Mouse (Mus musculus) kidney, postnatal 25 days (tissue): Measurements from ENCODE around the gene Ldb3.

Experiments used
- DNase-seq, 2 experiments: peaks; one replicate each; pipeline ENCODE4 v3.0.0; 2021; ENCODE audit warnings: mixed read lengths in 2 of 2

Ldb3 gene

GRCm38 (mm10) chr14:34505309-34505708 is 83.2 kb downstream of the Ldb3 start:
- DNase-seq, result no peak

GRCm38 (mm10) chr14:34504377-34504776 is 84.1 kb downstream of the Ldb3 start:
- no peak for DNase-seq

DNA sequence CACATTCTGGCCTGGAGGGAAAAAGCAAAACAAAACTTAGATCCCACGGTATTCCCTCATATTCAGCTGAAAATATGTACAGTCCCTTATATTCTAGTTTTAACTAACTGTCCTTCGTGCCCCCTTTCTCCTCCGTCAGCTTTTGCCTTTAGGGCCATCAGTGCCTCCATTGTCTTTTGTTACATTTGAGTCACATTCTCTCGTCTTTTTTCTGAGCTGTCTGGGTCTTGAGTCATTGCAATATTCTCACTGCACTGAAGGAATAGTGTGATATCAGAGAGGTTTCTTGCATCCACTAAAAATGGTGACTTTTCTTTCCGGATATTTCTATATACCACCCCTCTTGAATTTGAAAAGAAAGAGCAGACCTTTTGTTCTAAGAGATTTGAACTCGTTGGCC is 84.7 kb downstream of the Ldb3 start:
- no peak for DNase-seq

GRCm38 (mm10) chr14:34503325-34503647 is 85.2 kb downstream of the Ldb3 start, which contains the start of gene Bmpr1a:
Bmpr1a (minus strand) TSS chr14:34503341.
- DNase-seq, result no peak

- DNase-seq, result peak; percentile 84 to 94
Measured at GRCm38 (mm10) chr14:34502475-34503324, 85.8 kb downstream of the Ldb3 start.

- peak; percentile 44 to 67 for DNase-seq
Measured at GRCm38 (mm10) chr14:34501804-34502474, 86.5 kb downstream of the Ldb3 start.

DNA sequence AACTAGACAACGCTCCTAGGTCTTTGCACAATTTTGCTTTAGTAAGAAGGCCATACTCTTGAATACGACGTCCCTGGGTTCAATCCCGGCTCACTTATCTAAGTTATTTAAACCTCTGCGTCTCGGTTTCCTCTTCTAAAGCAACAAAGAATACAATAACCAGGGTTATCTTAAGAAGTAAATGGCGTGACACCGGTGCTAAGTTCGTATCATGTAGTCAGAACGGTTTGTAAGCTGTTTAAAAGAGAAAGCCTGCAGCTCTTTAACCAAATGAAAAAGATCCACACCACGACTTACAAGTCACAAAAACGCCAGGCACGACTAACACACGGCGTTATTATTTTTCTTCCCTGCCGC is 87.1 kb downstream of the Ldb3 start:
- no peak for DNase-seq

- no peak for DNase-seq
Measured at GRCm38 (mm10) chr14:34500309-34500708, 88.2 kb downstream of the Ldb3 start.

- DNase-seq, result no peak
Measured at GRCm38 (mm10) chr14:34499664-34500063, 88.8 kb downstream of the Ldb3 start.

GRCm38 (mm10) chr14:34497346-34497745 is 91.1 kb downstream of the Ldb3 start:
- DNase-seq, result no peak

GRCm38 (mm10) chr14:34493682-34494081 is 94.8 kb downstream of the Ldb3 start:
- no peak for DNase-seq

DNA sequence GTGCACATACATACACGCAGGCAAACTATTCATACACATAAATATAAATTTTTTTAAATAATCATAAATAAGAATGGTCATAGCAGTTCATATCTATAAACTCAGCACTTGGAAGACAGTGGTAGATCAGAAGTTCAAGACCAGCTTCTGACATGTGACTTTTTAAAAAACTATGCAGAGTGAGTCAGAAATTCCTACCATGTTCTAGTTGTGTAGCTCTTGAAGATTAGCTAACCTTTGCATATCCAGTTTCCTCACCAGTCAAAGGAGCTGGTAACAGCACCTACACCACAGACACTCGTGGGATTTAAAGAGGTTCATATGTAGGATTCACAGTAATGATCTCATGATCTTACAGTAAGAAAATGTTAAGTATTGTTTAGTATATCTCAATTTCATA is 95.8 kb downstream of the Ldb3 start:
- no peak for DNase-seq

DNA sequence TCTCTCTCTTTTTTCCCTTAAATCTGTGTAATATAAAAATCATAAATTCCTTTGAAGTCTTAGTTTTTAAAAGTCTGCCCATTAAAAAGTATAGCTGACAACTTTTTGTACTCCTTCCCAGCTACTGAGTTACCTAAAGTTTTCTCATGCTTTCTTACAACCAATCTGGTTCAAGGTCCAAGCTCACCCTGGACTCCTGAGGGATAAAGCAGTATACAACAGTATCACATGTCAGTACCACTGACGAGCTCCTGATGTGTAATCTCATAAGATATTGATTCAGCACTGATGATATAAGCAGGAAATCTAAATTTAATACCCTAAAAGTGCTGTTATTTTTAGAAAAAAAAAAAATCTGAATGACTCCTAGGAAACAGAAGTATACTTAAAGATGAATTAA is 97.5 kb downstream of the Ldb3 start:
- DNase-seq, result no peak

GRCm38 (mm10) chr14:34489928-34490327 is 98.6 kb downstream of the Ldb3 start:
- peak; percentile 33 to 63 for DNase-seq

DNA sequence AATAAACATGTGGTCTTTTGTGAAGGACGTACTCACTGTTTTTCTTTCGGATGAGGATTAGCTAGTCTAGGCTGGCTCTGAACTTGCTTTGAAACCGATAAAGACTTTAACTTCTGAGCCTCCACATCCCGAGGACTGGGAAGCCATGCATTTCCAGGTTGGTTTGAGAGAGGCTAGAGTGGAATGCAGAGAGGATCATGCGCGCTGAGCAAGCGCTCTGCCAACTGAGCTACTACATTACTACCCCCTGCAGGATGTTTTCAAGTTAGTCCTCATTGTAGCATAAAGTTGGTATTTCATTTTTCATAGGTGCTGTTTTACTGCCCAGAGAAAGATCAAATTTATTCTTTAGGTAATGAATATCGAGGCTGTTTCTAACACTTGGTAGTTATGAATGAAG is 102.3 kb downstream of the Ldb3 start:
- DNase-seq, result no peak

DNA sequence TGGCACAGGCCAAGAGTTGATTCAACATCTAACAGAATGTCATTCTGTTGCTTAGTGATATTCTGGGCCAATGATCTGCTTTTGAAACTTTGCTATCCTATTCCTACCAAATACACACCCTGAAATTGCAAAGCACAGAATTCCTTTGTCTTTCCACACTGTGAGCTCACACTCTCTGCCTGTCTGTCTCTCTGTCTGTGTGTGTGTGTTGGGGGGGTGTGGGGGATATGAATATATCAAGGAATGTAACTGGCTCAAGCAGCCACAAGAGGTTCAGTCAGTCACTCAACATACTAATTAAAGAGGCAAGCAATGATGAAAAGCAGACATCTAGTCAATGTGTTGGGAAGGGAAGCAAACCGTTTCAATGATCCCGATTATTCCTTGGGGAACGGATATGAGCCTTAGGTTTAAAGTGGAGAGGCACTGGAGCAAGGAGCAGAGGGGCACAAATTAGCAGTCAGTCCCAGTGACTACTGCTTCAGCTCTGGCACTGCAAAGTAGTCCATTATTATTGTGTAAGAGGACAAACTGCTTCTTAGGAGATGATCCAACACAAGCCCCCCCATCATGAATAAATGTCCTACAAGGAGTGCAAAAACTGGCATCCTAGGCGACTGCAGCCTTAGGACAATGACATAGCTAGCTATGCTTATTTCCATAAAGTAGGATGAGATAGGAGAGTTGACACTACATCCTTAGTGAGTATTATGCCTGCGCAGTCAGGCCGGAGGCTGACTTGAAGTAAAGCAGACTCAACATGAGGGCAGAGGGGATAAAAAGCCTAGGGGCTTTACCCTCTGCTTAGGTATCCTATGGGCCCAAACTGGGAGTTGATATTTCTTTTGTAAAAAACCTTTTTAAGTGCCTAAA is 104.8 kb downstream of the Ldb3 start:
- DNase-seq, result no peak
